Mouse (Mus musculus) megakaryocyte progenitor cell, adult 5-6 weeks (primary cell): ENCODE data around the gene Btbd19. TPM values are rescaled to one million over a fixed set of nuclear protein-coding genes. Genes with fewer than 3 reads are reported as not detected.

Experiments
- ATAC-seq: replicated peaks from 2 replicates; pipeline ENCODE4 v1.8.0; 2016; ENCODE audit warnings: mild to moderate bottlenecking, moderate TSS enrichment, inconsistent platforms; ENCODE audit not compliant: poor library complexity
- total RNA-seq, 2 experiments: library from RNA; stranded (forward) in 1 of 2; stranded (reverse) in 1 of 2; fragments of 157-497, 149-512 nt in 1 of 2; fragments of 200-1000 nt in 1 of 2; gene quantifications; 2 replicates each; pipeline versions ENCODE4 v1.2.3 to v1.2.4; 2015 to 2017

Btbd19 gene
- total RNA-seq, 2 experiments from 2014 or later, result 6.4 to 9.1 TPM

GRCm38 (mm10) chr4:117136034-117136433, 10.5 kb upstream of the Btbd19 start:
- peak; percentile 30; the same call in 1 of the 2 replicates for ATAC-seq

GRCm38 (mm10) chr4:117134601-117134995, 9.1 kb upstream of the Btbd19 start:
- no peak for ATAC-seq

GRCm38 (mm10) chr4:117133817-117134600, 8.5 kb upstream of the Btbd19 start, which contains the start of gene Plk3:
TSS of gene Plk3 (minus strand) at chr4:117133963.
- ATAC-seq, result peak; percentile 93

- peak; percentile 10; the same call in 1 of the 2 replicates for ATAC-seq
Measured at GRCm38 (mm10) chr4:117133366-117133796, 7.9 kb upstream of the Btbd19 start.

- ATAC-seq, result no peak
Measured at GRCm38 (mm10) chr4:117132794-117133143, 7.2 kb upstream of the Btbd19 start.

- ATAC-seq, result no peak
Measured at GRCm38 (mm10) chr4:117131890-117132793, 6.6 kb upstream of the Btbd19 start.

- ATAC-seq, result no peak
Measured at GRCm38 (mm10) chr4:117131198-117131597, 5.7 kb upstream of the Btbd19 start.

GRCm38 (mm10) chr4:117130790-117131189, 5.3 kb upstream of the Btbd19 start:
- ATAC-seq, result no peak

- no peak for ATAC-seq
Measured at GRCm38 (mm10) chr4:117127991-117128686, 2.6 kb upstream of the Btbd19 start.

GRCm38 (mm10) chr4:117126675-117127290, 1.3 kb upstream of the Btbd19 start, which contains the start of gene Tctex1d4:
TSS of gene Tctex1d4 (plus strand) at chr4:117126794.
- peak; percentile 29 for ATAC-seq

GRCm38 (mm10) chr4:117125910-117126674, 567 bp upstream of the Btbd19 start:
- peak; percentile 64 for ATAC-seq

GRCm38 (mm10) chr4:117124518-117125347, 792 bp downstream of the Btbd19 start:
- peak; percentile 31 for ATAC-seq

GRCm38 (mm10) chr4:117124218-117124517, 1.4 kb downstream of the Btbd19 start:
- no peak for ATAC-seq

GRCm38 (mm10) chr4:117123546-117124217, 1.8 kb downstream of the Btbd19 start:
- no peak for ATAC-seq

GRCm38 (mm10) chr4:117122209-117122608, 3.3 kb downstream of the Btbd19 start:
- no peak for ATAC-seq

GRCm38 (mm10) chr4:117120445-117121414, 4.8 kb downstream of the Btbd19 start:
- ATAC-seq, result peak; percentile 72

GRCm38 (mm10) chr4:117120052-117120444, 5.5 kb downstream of the Btbd19 start:
- no peak for ATAC-seq
